11 mouse cellular contexts compared by ENCODE assay signal in the genomic region with DNA sequence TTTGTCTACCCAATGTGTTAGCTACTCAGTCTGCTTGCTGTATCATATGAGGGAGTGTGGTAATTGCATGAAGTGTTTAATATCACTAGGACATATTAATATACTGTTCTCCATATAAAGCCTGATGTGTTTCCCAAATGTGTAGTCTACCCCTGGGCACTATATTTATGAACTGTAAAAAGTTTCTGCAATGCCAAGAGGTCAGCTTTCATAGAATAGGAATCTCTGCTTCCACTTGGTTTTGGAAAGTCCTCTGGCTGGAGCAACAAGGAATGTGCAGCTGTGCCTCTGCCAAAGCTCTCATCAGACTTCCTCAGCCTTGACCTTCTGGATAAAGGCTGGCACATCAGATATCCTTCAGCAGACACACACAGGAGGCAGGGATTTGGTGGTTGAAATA.
DNase-seq lines count a peak whose midpoint lies in the region; ATAC-seq and TF ChIP-seq lines count a peak whose summit lies in the region.
"Had no signal": no experiment of that assay in that cellular context is flagged by ENCODE, and none has a peak within 500 bp of the region (broad histone marks: within the 10 kb centered on the region; RNA-seq: fewer than 3 reads in every experiment).

No protein-coding gene starts in this region.

- no peak overlapping the region for H3K9ac ChIP-seq in hindbrain, embryonic 11.5 days (ENCODE audit: low read depth, low read length)
- no peak overlapping the region for H3K9ac ChIP-seq in hindbrain, embryonic 16.5 days (ENCODE audit: low read depth, low read length)
- H3K9ac ChIP-seq in limb, embryonic 14.5 days (ENCODE audit: low read depth, low read length, severe bottlenecking): no peak overlapping the region
- H3K9ac ChIP-seq in kidney, embryonic 15.5 days: no peak overlapping the region
- H3K9ac ChIP-seq: embryonic facial prominence, embryonic 12.5 days; forebrain, embryonic 12.5 days had no signal

- no peaks in the 10 kb centered on the region for H3K9me3 ChIP-seq in hindbrain, embryonic 11.5 days (ENCODE audit: control insufficient read depth, low read length)
- no peaks in the 10 kb centered on the region for H3K9me3 ChIP-seq in hindbrain, embryonic 16.5 days (ENCODE audit: control insufficient read depth, low read length)
- no peaks in the 10 kb centered on the region for H3K9me3 ChIP-seq in limb, embryonic 14.5 days (ENCODE audit: control insufficient read depth, low read length)
- H3K9me3 ChIP-seq in forebrain, embryonic 10.5 days: no peaks in the 10 kb centered on the region
- no peaks in the 10 kb centered on the region for H3K9me3 ChIP-seq in kidney, embryonic 15.5 days (replicated peaks)
- H3K9me3 ChIP-seq: embryonic facial prominence, embryonic 12.5 days; forebrain, embryonic 12.5 days had no signal

- ATAC-seq in hindbrain, embryonic 11.5 days (ENCODE audit: low FRiP score): no peak
- no peak for ATAC-seq in hindbrain, embryonic 16.5 days
- ATAC-seq in limb, embryonic 14.5 days (ENCODE audit: low FRiP score, low read depth): peak; percentile 84
- no peak for ATAC-seq in kidney, embryonic 15.5 days (replicated peaks; ENCODE audit: low FRiP score)

- no peak overlapping the region for H3K4me2 ChIP-seq in hindbrain, embryonic 11.5 days (replicated peaks; ENCODE audit: low read depth, low read length)
- H3K4me2 ChIP-seq in hindbrain, embryonic 16.5 days (ENCODE audit: low read length): no peak overlapping the region
- no peak overlapping the region for H3K4me2 ChIP-seq in limb, embryonic 14.5 days (replicated peaks; ENCODE audit: low read depth, low read length, severe bottlenecking)
- H3K4me2 ChIP-seq in kidney, embryonic 15.5 days: no peak overlapping the region
- H3K4me2 ChIP-seq: embryonic facial prominence, embryonic 12.5 days; forebrain, embryonic 12.5 days had no signal

- no peak for DNase-seq in hindbrain, embryonic 11.5 days (ENCODE audit: low spot score)
- peak; percentile 63 for DNase-seq in adrenal gland, adult 2 months
- DNase-seq in adrenal gland, postnatal 14 days: peak; percentile 63
- peak; percentile 63 for DNase-seq in limb, embryonic 14.5 days (ENCODE audit: low spot score)
- no peak for DNase-seq in forebrain, embryonic 10.5 days (ENCODE audit: extremely low spot score, low spot score)
- DNase-seq: cerebellum, postnatal 25 days; kidney, adult 9 months had no signal

- TF ChIP-seq POLR2A in limb, embryonic 14.5 days (IDR thresholded peaks at IDR 0.05; ENCODE audit: borderline replicate concordance, extremely low read depth, insufficient read depth, insufficient read length): no peak

- peak overlapping the region; percentile 19; the same call in 1 of the 2 replicates for H3K27ac ChIP-seq in hindbrain, embryonic 11.5 days (ENCODE audit: low read depth, low read length)
- no peak overlapping the region for H3K27ac ChIP-seq in hindbrain, embryonic 16.5 days (ENCODE audit: low read depth, low read length)
- peak overlapping the region; percentile 9; the same call in 1 of the 2 replicates for H3K27ac ChIP-seq in limb, embryonic 14.5 days (replicated peaks; ENCODE audit: low read depth, low read length)
- H3K27ac ChIP-seq in forebrain, embryonic 10.5 days: no peak overlapping the region
- H3K27ac ChIP-seq in kidney, embryonic 15.5 days: no peak overlapping the region
- H3K27ac ChIP-seq: embryonic facial prominence, embryonic 12.5 days; forebrain, embryonic 12.5 days had no signal

- H3K36me3 ChIP-seq in hindbrain, embryonic 11.5 days (ENCODE audit: control insufficient read depth, insufficient read depth, low read length): no peaks in the 10 kb centered on the region
- no peaks in the 10 kb centered on the region for H3K36me3 ChIP-seq in hindbrain, embryonic 16.5 days (ENCODE audit: control insufficient read depth, insufficient read depth, low read length)
- H3K36me3 ChIP-seq in limb, embryonic 14.5 days (ENCODE audit: control insufficient read depth, insufficient read depth, low read length): no peaks in the 10 kb centered on the region
- no peaks in the 10 kb centered on the region for H3K36me3 ChIP-seq in forebrain, embryonic 10.5 days (replicated peaks)
- H3K36me3 ChIP-seq in kidney, embryonic 15.5 days: no peaks in the 10 kb centered on the region
- H3K36me3 ChIP-seq: embryonic facial prominence, embryonic 12.5 days; forebrain, embryonic 12.5 days had no signal

- no peak overlapping the region for H3K4me3 ChIP-seq in hindbrain, embryonic 11.5 days (ENCODE audit: low read depth, low read length)
- H3K4me3 ChIP-seq in hindbrain, embryonic 16.5 days (ENCODE audit: low read length): no peak overlapping the region
- H3K4me3 ChIP-seq in limb, embryonic 14.5 days (replicated peaks; ENCODE audit: low read length): no peak overlapping the region
- no peak overlapping the region for H3K4me3 ChIP-seq in forebrain, embryonic 10.5 days
- H3K4me3 ChIP-seq in kidney, embryonic 15.5 days (replicated peaks): no peak overlapping the region
- H3K4me3 ChIP-seq: embryonic facial prominence, embryonic 12.5 days; forebrain, embryonic 12.5 days had no signal

- no peaks in the 10 kb centered on the region for H3K4me1 ChIP-seq in hindbrain, embryonic 11.5 days (replicated peaks; ENCODE audit: control insufficient read depth, insufficient read depth, low read length)
- H3K4me1 ChIP-seq in hindbrain, embryonic 16.5 days (ENCODE audit: control insufficient read depth, insufficient read depth, low read depth, low read length): no peaks in the 10 kb centered on the region; the same call in 1 of the 2 replicates
- 0 out of 2 replicates have a peak, but pooled peaks cover 12% of the 10 kb centered on the region for H3K4me1 ChIP-seq in limb, embryonic 14.5 days (ENCODE audit: control insufficient read depth, insufficient read depth, low read length)
- peaks cover 9% of the 10 kb centered on the region for H3K4me1 ChIP-seq in forebrain, embryonic 10.5 days
- no peaks in the 10 kb centered on the region for H3K4me1 ChIP-seq in kidney, embryonic 15.5 days
- H3K4me1 ChIP-seq: embryonic facial prominence, embryonic 12.5 days had no signal

- no peaks in the 10 kb centered on the region for H3K27me3 ChIP-seq in hindbrain, embryonic 11.5 days (ENCODE audit: control insufficient read depth, insufficient read depth, low read length)
- H3K27me3 ChIP-seq in hindbrain, embryonic 16.5 days (replicated peaks; ENCODE audit: control insufficient read depth, insufficient read depth, low read length): no peaks in the 10 kb centered on the region
- no peaks in the 10 kb centered on the region for H3K27me3 ChIP-seq in limb, embryonic 14.5 days (ENCODE audit: control insufficient read depth, insufficient read depth, low read length)
- H3K27me3 ChIP-seq in forebrain, embryonic 10.5 days (ENCODE audit: poor library complexity, severe bottlenecking): no peaks in the 10 kb centered on the region
- no peaks in the 10 kb centered on the region for H3K27me3 ChIP-seq in kidney, embryonic 15.5 days
- H3K27me3 ChIP-seq: embryonic facial prominence, embryonic 12.5 days; forebrain, embryonic 12.5 days had no signal

Comparison
In these comparisons a context has a peak if more than half of its experiments do, and no peak if none do; other contexts are left out.
1. H3K27ac ChIP-seq: peak in hindbrain, embryonic 11.5 days (single experiment) and limb, embryonic 14.5 days (single experiment); none in hindbrain, embryonic 16.5 days (single experiment), forebrain, embryonic 10.5 days (single experiment) and kidney, embryonic 15.5 days (single experiment).
2. DNase-seq: peak in adrenal gland, adult 2 months (single experiment), adrenal gland, postnatal 14 days (single experiment) and limb, embryonic 14.5 days (single experiment); none in hindbrain, embryonic 11.5 days (single experiment) and forebrain, embryonic 10.5 days (single experiment).